Mouse (Mus musculus) MEL (cell line): ENCODE results near the gene Mybpc2.

Experiments
- CTCF ChIP-seq, 3 experiments: IDR thresholded peaks in 2 of 3; conservative IDR thresholded peaks in 1 of 3; 2 replicates each; pipeline ENCODE4 v1.5.1; 2011 to 2012; ENCODE audit warnings: low read length in 3 of 3, low read depth in 2 of 3, mild to moderate bottlenecking in 2 of 3, improper control_type of control experiment in 1 of 3, inconsistent platforms in 1 of 3, mixed read lengths in 1 of 3, moderate library complexity in 1 of 3; ENCODE audit not compliant: control insufficient read depth in 1 of 3, insufficient read depth in 1 of 3, poor library complexity in 1 of 3, severe bottlenecking in 1 of 3
- GABPA ChIP-seq: IDR thresholded peaks from 2 replicates; pipeline ENCODE4 v1.6.1; 2012; ENCODE audit warnings: low read depth, mild to moderate bottlenecking, inconsistent platforms, low read length, improper control_type of control experiment, moderate library complexity
- KAT2A ChIP-seq: conservative IDR thresholded peaks from 2 replicates; pipeline ENCODE4 v1.6.1; 2012; ENCODE audit warnings: low read depth, low read length, improper control_type of control experiment, inconsistent platforms
- POLR2A ChIP-seq, 2 experiments: IDR thresholded peaks; 2 replicates each; pipeline ENCODE4 v1.6.1; 2011 to 2012; ENCODE audit warnings: low read length in 2 of 2, mild to moderate bottlenecking in 2 of 2, control low read depth in 1 of 2, improper control_type of control experiment in 1 of 2, low read depth in 1 of 2, moderate library complexity in 1 of 2; ENCODE audit not compliant: control insufficient read depth in 1 of 2, insufficient read depth in 1 of 2, poor library complexity in 1 of 2
- TBP ChIP-seq: IDR thresholded peaks from 2 replicates; pipeline ENCODE4 v1.8.0; 2011; ENCODE audit warnings: low read depth, low read length, improper control_type of control experiment
- USF2 ChIP-seq, 2 experiments: IDR thresholded peaks; 2 replicates each; pipeline ENCODE4 v1.6.1; 2011 to 2012; ENCODE audit warnings: improper control_type of control experiment in 2 of 2, low read length in 2 of 2, borderline replicate concordance in 1 of 2, inconsistent platforms in 1 of 2, low read depth in 1 of 2, mild to moderate bottlenecking in 1 of 2; ENCODE audit not compliant: insufficient read depth in 1 of 2
- ZNF384 ChIP-seq: IDR thresholded peaks from 2 replicates; pipeline ENCODE4 v1.6.1; 2012; ENCODE audit warnings: low read depth, mild to moderate bottlenecking, inconsistent platforms, low read length, improper control_type of control experiment

- no peak for TF ChIP-seq TBP
- no peak for TF ChIP-seq USF2 (IDR thresholded peaks at IDR 0.05; ENCODE audit: borderline replicate concordance in 1 of 2, insufficient read depth in 1 of 2, low read depth in 1 of 2, low read length in 2 of 2)
- no peak for TF ChIP-seq GABPA
- TF ChIP-seq KAT2A: no peak
- no peak for TF ChIP-seq CTCF (IDR thresholded peaks at IDR 0.05 in 2 of 3, conservative IDR thresholded peaks at IDR 0.05 in 1 of 3; ENCODE audit: control insufficient read depth in 1 of 3, insufficient read depth in 1 of 3, low read depth in 2 of 3, low read length in 3 of 3, poor library complexity in 1 of 3, severe bottlenecking in 1 of 3)
- TF ChIP-seq ZNF384: no peak
- TF ChIP-seq POLR2A (IDR thresholded peaks at IDR 0.05; ENCODE audit: control insufficient read depth in 1 of 2, insufficient read depth in 1 of 2, low read depth in 1 of 2, low read length in 2 of 2, poor library complexity in 1 of 2): no peak
Observed at GRCm38 (mm10) chr7:44463556-44464225, 60.8 kb downstream of the Mybpc2 start.
